Mouse (Mus musculus): ENCODE results near the gene Gnb5.

DNA sequence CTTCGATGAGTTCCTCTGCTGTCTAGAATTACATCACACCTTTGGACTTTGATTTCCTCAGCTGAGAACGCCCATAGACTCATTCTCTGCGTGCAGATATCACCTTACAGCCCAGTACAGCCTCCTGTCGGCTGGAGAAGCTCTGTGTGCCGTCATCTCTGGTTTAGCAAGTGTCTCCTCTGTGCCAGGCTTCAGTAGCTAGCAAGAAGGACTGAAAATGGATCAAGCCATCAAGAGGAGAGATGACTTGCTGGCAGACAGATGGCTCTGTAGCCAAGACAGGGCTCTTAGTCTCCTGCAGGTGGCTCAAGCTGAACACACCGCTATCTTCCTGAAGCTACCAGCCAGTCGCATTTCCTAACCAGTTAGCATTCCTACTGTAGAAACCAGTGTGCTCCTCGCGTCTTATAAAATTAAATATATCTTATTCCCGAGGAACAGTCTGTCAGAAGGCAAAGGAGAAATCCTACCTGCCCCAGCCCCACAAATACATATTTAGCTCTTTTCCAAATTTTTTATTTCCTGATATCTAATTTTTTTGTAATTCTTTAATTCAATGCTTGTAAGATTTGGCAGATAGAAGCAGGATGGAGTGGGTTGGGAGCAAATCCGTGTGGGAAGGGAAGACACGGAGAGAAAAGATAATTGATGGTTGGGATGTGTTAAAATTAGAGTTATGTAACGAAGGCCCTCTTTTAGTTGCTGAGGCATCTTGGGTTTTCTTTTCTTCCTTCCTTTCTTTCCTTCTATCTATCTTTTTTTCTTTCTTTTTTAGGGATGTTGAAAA is 16.2 kb downstream of the Gnb5 start:
- TF ChIP-seq POLR2A (IDR thresholded peaks at IDR 0.05; ENCODE audit: low read depth, low read length) (no peak), CTCF (IDR thresholded peaks at IDR 0.05; ENCODE audit: borderline replicate concordance, insufficient read depth, low read length) (no peak)
